Mouse (Mus musculus): ENCODE results near the gene Riok2. TPM values are rescaled to one million over a fixed set of nuclear protein-coding genes. Genes with fewer than 3 reads are reported as not detected.

The Riok2 gene
- polyA plus RNA-seq, 1 experiment from 2014 or later = 24.1 TPM

DNA sequence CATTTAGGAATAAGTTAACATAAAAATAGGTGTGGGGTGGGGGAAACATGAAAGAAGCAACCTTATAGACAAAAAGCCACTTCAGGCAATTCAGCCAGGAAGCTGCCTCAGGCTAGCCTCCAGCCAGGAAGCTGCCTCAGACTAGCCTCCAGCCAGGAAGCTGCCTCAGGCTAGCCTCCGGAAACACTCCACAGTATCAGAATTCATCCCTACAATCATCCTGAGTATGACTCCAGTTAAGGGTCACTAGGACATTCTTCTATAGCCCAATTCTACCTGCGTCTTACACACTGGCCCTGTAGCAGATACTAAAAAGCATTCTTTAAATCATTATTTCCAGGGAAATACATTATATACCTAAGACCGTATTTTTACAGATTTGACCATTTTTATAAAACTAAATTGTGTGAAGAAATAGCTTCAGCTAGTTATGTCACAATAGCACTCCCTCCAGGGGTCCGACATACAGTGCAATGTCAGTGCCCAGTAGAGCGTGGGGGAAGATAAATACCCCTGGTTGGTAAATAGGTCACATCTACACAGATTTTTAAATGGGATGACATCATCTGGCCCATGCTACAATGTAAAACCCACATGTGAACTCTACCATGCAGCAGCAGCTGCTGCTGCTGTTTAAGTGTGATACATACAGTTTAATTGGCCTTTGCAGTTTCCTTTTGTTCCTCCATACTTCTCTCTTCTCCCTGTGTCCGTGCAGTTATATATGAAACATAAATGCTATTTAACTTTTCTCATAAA is 34.8 kb downstream of the Riok2 start:
- Histone ChIP-seq H3K27ac (no peak overlapping the region), H3K4me1 (0 out of 2 replicates have a peak, but pooled peaks cover 3% of the 10 kb centered on the region), H3K9ac (no peak overlapping the region), H3K27me3 (replicated peaks) (no peaks in the 10 kb centered on the region), H3K4me2 (no peak overlapping the region), H3K36me3 (no peaks in the 10 kb centered on the region), H3K9me3 (no peaks in the 10 kb centered on the region), H3K4me3 (replicated peaks) (no peak overlapping the region)
- WGBS = 71% methylated on average over 6 of the region's 6 CpGs
- no peak for ATAC-seq (ENCODE audit: insufficient read depth, low FRiP score, low read depth)

DNA sequence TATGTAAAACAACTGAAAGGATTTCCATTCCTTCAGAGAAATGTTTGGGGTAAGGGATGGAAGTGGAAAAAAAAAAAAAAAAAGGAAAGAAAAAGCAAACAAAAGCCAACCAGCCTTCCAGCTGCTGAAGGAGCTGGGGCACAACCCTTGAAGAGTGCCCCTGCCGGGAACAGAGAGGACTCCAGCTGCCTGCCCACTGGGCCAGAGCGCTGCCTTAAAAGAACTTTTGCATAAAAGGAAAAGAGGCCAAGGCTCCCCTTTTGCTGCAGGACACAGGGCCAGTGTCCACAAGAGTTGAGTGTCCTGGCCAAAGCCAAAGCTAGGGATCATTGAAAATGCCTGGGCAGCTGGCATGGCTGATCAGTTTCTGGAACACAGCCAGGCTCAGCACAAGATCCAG is 35.5 kb downstream of the Riok2 start:
- WGBS = 17% methylated on average over 2 of the region's 2 CpGs
- Histone ChIP-seq H3K27me3 (replicated peaks) (no peaks in the 10 kb centered on the region), H3K4me1 (0 out of 2 replicates have a peak, but pooled peaks cover 3% of the 10 kb centered on the region), H3K9ac (no peak overlapping the region), H3K9me3 (no peaks in the 10 kb centered on the region), H3K27ac (no peak overlapping the region), H3K4me2 (no peak overlapping the region), H3K36me3 (no peaks in the 10 kb centered on the region), H3K4me3 (replicated peaks) (no peak overlapping the region)
- no peak for ATAC-seq (ENCODE audit: insufficient read depth, low FRiP score, low read depth)

DNA sequence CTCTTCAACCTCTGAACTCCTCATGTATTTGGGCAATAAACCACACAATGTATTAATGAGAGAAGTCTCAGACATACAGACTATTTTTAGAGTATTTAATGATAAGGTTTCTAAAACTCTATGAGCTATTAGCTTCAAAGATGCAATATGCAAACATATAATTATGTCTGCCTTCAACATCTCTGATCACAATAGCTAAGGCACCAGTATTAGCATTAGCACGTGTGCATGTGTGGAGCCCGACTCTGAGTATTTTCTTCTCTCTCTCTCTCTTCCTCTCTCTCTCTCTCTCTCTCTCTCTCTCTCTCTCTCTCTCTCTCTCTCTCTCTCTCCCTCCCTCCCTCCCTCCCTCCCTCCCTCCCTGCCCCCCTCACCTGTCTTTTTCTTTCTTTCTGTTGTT is 37.3 kb downstream of the Riok2 start:
- ATAC-seq (ENCODE audit: insufficient read depth, low FRiP score, low read depth) = no peak
- WGBS = 70% methylated on average over 2 of the region's 2 CpGs
- Histone ChIP-seq H3K4me3 (replicated peaks) (no peak overlapping the region), H3K9ac (no peak overlapping the region), H3K27me3 (replicated peaks) (no peaks in the 10 kb centered on the region), H3K4me2 (no peak overlapping the region), H3K36me3 (no peaks in the 10 kb centered on the region), H3K4me1 (0 out of 2 replicates have a peak, but pooled peaks cover 3% of the 10 kb centered on the region), H3K27ac (no peak overlapping the region), H3K9me3 (no peaks in the 10 kb centered on the region)

DNA sequence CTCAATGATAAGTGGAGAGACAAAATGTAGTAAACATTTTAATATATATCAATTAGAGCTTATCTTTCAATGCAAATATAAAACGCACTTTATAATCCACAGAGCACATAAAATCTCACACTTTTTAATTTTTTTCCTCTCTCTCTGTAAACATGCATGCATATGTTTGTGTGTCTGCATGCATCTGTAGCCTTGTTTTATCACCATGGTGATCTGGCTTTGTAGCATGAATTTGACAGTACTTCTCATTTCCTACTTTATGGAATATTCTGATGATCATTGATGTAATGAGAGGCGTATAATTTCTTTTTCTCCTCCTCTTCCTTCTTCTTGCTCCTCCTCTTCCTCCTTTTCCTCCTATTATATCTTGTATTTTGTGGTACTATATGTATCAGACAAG is 38.1 kb downstream of the Riok2 start:
- Histone ChIP-seq H3K9ac (no peak overlapping the region), H3K4me1 (0 out of 2 replicates have a peak, but pooled peaks cover 3% of the 10 kb centered on the region), H3K9me3 (no peaks in the 10 kb centered on the region), H3K36me3 (no peaks in the 10 kb centered on the region), H3K4me3 (replicated peaks) (no peak overlapping the region), H3K27ac (no peak overlapping the region), H3K27me3 (replicated peaks) (no peaks in the 10 kb centered on the region), H3K4me2 (no peak overlapping the region)
- 76% methylated on average over 2 of the region's 2 CpGs for WGBS
- no peak for ATAC-seq (ENCODE audit: insufficient read depth, low FRiP score, low read depth)

DNA sequence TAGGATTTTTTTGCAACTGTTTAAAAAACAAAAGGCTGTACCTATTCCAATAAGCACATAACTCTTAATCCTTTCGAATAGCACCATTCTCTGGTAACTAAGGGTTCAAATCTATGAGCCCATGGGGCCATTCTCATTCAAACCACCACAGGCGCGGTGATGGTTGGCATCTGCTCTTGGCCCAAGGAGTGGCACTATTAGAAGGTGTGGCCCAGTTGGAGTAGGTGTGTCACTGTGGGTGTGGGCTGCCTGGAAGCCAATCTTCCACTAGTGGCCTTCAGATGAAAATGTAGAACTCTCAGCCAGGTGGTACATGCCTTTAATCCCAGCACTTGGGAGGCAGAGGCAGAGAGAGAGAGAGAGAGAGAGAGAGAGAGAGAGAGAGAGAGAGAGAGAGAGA is 40.1 kb downstream of the Riok2 start:
- H3K4me1 ChIP-seq = 0 out of 2 replicates have a peak, but pooled peaks cover 3% of the 10 kb centered on the region
- no peak overlapping the region for H3K4me3 ChIP-seq (replicated peaks)
- H3K36me3 ChIP-seq = no peaks in the 10 kb centered on the region
- H3K27me3 ChIP-seq (replicated peaks) = no peaks in the 10 kb centered on the region
- H3K9ac ChIP-seq = no peak overlapping the region
- no peak overlapping the region for H3K4me2 ChIP-seq
- no peak for ATAC-seq (ENCODE audit: insufficient read depth, low FRiP score, low read depth)
- WGBS = 95% methylated on average over 3 of the region's 3 CpGs
- H3K9me3 ChIP-seq = no peaks in the 10 kb centered on the region
- no peak overlapping the region for H3K27ac ChIP-seq

DNA sequence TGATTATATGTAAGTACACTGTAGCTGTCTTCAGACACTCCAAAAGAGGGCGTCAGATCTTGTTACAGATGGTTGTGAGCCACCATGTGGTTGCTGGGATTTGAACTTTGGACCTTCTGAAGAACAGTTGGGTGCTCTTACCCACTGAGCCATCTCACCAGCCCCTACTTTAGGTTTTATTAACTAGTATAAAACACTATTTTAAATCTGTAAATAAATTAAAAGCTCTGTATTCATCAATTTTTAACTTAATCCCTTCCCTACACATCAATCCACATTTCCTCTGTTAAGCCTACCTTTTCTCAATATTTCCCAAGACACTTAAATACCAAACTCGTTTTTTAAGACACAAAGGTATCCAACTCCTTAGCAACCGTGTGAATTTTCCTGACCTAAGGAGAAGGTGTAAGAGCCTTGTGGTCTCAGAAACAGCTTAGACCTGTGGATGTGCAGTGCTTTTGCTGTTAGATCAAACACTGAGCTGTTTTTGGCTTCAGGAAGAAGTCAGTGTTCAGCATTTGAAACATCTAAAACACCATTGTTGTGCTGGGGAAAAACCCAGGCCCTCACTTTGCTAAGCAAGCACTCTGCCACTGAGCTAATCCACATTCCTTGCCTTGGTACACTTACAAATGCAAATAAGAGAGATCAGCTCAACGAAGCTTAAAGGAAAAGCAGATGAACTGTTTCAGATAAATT is 50.6 kb downstream of the Riok2 start:
- Histone ChIP-seq H3K27me3 (replicated peaks) (no peaks in the 10 kb centered on the region), H3K4me1 (no peaks in the 10 kb centered on the region), H3K9me3 (no peaks in the 10 kb centered on the region), H3K4me3 (replicated peaks) (no peak overlapping the region), H3K36me3 (no peaks in the 10 kb centered on the region), H3K27ac (no peak overlapping the region), H3K9ac (no peak overlapping the region), H3K4me2 (no peak overlapping the region)
- ATAC-seq (ENCODE audit: insufficient read depth, low FRiP score, low read depth) = no peak
- 41% methylated on average over 4 of the region's 4 CpGs for WGBS

DNA sequence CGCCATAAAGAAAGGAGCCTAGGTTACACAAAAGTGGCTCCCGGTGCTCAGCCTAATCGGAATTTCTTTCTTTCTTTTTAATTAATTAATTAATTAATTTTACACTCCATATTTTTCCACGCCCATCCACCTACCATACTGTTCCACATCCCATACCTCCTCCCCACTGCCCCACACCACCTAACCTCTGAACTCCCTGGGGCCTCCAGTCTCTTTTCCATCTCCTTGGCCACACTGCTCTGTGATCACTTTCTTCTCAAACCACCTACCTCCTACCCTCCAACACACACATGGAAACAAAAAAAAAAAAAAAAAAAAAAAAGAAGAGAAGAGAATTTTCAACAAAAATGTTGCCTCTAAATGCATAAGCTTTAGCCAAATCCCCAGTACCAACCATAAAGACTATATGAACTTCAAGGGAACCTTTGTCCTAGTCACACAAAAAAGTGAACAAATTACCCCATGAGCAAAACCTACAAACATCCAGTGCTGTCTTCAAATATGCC is 51.3 kb downstream of the Riok2 start:
- Histone ChIP-seq H3K4me1 (no peaks in the 10 kb centered on the region), H3K27me3 (replicated peaks) (no peaks in the 10 kb centered on the region), H3K9ac (no peak overlapping the region), H3K27ac (no peak overlapping the region), H3K9me3 (no peaks in the 10 kb centered on the region), H3K4me3 (replicated peaks) (no peak overlapping the region), H3K4me2 (no peak overlapping the region), H3K36me3 (no peaks in the 10 kb centered on the region)
- ATAC-seq (ENCODE audit: insufficient read depth, low FRiP score, low read depth) = no peak
- 71% methylated on average over 4 of the region's 4 CpGs for WGBS

DNA sequence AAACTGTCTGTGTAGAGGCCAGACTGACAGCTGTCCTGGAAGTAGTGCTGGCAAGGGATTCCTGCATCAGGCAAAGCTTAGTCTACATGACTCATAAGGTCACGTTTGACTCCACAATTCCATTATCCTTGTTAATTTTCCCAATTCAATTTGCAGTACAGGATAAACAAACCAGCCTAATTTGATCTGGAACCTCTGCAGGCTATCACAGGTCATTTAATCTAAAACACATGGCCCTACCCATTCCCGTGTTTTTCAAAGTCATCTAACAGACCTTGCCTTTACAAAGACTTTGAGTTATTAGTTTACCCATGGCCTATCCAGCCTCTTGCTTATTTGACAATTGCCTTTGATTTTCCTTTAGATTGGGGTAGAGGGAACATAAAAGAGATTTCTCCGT is 51.8 kb downstream of the Riok2 start:
- Histone ChIP-seq H3K27ac (no peak overlapping the region), H3K4me2 (no peak overlapping the region), H3K9ac (no peak overlapping the region), H3K36me3 (no peaks in the 10 kb centered on the region), H3K4me1 (no peaks in the 10 kb centered on the region), H3K4me3 (replicated peaks) (no peak overlapping the region), H3K9me3 (no peaks in the 10 kb centered on the region), H3K27me3 (replicated peaks) (no peaks in the 10 kb centered on the region)
- 33% methylated on average over 3 of the region's 3 CpGs for WGBS
- ATAC-seq (ENCODE audit: insufficient read depth, low FRiP score, low read depth) = peak; percentile 27; the same call in 1 of the 2 replicates

DNA sequence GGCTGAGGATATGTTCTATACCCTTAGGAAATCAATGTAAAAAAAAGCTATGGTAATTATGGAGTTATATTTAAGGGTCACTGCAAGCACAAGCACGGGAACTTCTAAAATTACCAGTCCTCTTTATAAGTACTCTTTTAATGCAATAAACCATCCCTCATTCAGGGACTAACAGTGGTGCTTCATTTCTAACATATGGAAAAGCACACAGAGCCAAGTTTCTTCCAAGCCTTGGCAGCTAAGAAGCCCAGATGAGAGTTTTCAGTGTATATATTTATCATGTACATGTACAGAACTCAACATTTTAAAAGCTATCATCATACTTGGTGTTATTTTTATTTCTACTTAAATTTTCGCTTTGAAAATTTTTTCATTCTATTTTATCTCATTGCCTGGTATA is 54.8 kb downstream of the Riok2 start:
- Histone ChIP-seq H3K27me3 (replicated peaks) (no peaks in the 10 kb centered on the region), H3K36me3 (no peaks in the 10 kb centered on the region), H3K9ac (no peak overlapping the region), H3K27ac (no peak overlapping the region), H3K4me3 (replicated peaks) (no peak overlapping the region), H3K4me1 (no peaks in the 10 kb centered on the region), H3K9me3 (no peaks in the 10 kb centered on the region), H3K4me2 (no peak overlapping the region)
- whole genome bisulfite sequencing = 36% methylated on average over 2 of the region's 2 CpGs
- no peak for ATAC-seq (ENCODE audit: insufficient read depth, low FRiP score, low read depth)

DNA sequence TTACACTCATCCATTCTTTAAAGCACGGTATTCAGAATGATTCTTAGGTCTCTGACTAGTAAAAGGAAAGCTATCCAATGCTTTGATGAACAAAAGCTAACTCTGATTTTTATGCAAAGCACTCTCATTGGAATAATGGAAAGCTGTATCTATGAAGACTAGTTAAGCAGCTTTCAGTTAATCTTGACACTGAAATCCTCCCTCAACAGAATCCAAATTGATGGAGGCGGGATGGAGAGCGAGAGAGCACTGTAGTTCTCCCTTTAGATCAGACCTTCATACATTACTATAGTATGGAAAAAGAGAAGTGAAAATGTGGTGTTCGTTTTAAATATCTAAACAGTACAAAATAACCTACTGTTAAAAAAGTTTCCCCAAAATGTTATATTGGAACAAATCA is 59.6 kb downstream of the Riok2 start:
- H3K9ac ChIP-seq = no peak overlapping the region
- no peaks in the 10 kb centered on the region for H3K4me1 ChIP-seq
- no peaks in the 10 kb centered on the region for H3K36me3 ChIP-seq
- no peak overlapping the region for H3K4me2 ChIP-seq
- H3K27ac ChIP-seq = no peak overlapping the region
- no peak overlapping the region for H3K4me3 ChIP-seq (replicated peaks)
- H3K9me3 ChIP-seq = no peaks in the 10 kb centered on the region
- no peak for ATAC-seq (ENCODE audit: insufficient read depth, low FRiP score, low read depth)
- 80% methylated on average over 4 of the region's 4 CpGs for whole genome bisulfite sequencing
- no peaks in the 10 kb centered on the region for H3K27me3 ChIP-seq (replicated peaks)

DNA sequence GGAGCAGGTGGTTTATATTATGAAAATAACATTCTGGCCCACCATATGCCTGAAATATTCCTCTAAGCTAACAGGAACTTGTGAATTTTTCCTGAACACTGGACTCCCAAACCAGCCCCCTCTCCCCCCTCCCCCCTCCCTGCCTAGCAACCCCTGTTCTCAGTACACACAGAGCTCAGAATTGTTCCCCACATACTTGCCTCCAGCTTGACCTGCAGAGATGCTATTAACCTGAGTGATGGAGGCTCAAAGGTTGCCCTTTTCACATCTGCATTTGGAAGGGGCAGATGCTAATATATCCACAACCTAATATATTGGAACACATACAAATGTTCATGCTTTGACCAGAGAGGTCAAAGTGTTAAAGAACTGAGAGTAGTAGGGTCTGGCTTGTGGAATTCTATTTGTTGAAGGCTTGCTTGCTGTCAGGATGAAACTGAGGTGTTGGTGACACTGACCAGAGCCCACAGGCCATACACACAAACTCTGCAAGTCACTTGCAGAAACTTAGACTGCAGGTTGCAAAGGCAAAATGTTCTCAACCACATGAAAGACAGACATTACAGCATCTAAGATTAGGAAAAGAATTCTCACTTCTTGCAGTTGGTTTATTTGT is 64.6 kb downstream of the Riok2 start:
- Histone ChIP-seq H3K27ac (no peak overlapping the region), H3K4me1 (no peaks in the 10 kb centered on the region), H3K27me3 (replicated peaks) (no peaks in the 10 kb centered on the region), H3K4me3 (replicated peaks) (no peak overlapping the region), H3K9ac (no peak overlapping the region), H3K36me3 (no peaks in the 10 kb centered on the region), H3K4me2 (no peak overlapping the region), H3K9me3 (no peaks in the 10 kb centered on the region)
- ATAC-seq (ENCODE audit: insufficient read depth, low FRiP score, low read depth) = no peak

DNA sequence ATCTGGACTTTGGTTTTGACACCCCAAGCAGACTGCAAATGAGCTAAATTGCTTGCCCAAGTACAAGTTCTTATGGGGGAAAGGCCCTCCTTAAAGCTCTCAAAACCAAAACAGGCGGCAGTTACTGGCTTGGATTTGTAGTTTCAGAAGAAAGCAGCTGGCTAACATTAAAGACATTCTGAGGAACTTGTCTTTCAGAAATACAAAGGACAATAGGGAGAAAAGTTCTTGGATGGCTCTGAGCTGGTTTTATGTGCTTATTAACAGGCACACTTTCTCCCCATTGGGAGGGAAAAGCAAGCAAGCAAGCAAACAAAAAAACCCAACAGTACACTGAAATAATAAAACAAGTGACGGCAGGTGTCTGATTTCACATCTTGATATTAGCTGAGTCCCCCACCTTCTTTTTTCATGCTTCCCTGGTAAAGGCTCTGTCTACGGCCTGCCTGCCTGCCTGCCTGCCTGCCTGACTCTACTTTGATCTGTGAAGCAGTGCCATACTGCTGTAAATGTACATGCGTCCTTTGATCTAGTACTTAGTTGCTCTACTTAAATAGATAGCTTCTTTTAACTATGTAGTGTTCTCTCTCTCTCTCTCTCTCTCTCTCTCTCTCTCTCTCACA is 67.9 kb downstream of the Riok2 start:
- Histone ChIP-seq H3K9me3 (no peaks in the 10 kb centered on the region), H3K4me3 (replicated peaks) (no peak overlapping the region), H3K36me3 (no peaks in the 10 kb centered on the region), H3K27ac (no peak overlapping the region), H3K9ac (no peak overlapping the region), H3K27me3 (replicated peaks) (no peaks in the 10 kb centered on the region), H3K4me2 (no peak overlapping the region), H3K4me1 (no peaks in the 10 kb centered on the region)
- no peak for ATAC-seq (ENCODE audit: insufficient read depth, low FRiP score, low read depth)
- WGBS = 42% methylated on average over 4 of the region's 4 CpGs

Measured in stomach, embryonic 15.5 days (tissue).